Mouse (Mus musculus): Measurements from ENCODE around the gene Ctcf.

- TF ChIP-seq CTCF (IDR thresholded peaks at IDR 0.05) (no peak), POLR2A (IDR thresholded peaks at IDR 0.05; ENCODE audit: insufficient read depth, low read depth, low read length) (no peak)
Observed at GRCm38 (mm10) chr8:105719637-105720036, 83.3 kb downstream of the Ctcf start.

Data from heart, adult 2 months (tissue).